Mouse (Mus musculus) retina, embryonic 14.5 days (tissue): ENCODE measurements around the gene Ccdc77.

Source experiments
- DNase-seq: peaks from one replicate; pipeline ENCODE4 v3.0.0-alpha.2; 2015; ENCODE audit warnings: low spot score

The Ccdc77 gene

DNA sequence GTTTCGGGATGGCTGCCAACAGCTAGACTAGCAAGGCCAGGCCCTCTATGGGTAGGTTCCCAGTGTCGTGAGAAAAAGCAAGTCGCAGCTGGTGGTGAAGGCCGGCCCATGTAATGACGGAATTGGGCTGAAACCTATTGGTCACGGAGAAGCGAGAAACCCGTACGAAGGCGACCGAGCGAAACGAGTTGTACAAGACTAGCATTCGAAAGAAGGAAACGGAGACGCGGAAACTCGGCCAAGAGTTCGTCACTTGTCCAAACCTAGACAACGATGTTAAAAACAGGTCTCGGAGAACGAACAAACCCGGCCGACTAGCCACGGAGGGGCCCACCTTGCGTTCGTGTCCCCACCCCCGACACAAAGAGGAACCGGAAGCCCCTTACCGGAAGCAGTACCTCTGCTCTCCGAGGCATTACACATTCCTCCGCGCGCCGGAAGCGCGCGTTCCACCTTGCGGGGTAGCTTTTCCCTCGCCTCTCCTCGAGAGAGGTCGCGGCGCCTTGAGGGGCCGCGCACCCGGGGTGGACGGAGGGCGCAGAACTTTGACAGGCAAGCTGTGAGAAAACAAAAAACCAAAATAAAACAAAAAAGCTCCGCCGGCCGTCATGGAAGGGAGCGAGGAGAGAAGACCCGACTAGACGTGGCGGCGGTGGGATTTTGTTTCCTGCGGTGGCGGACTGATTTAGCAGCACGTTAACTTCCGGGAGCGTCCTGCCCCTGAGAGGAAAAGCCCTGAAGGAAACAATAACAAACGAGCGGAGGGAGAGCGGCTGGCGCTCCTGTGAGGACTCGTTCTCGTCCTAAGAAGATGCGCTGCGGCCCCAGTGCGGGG is at the start of gene Ccdc77, which contains the start of gene Kdm5a:
Ccdc77 (minus strand) TSS at position 687 of the 835 bp plus-strand sequence.
Kdm5a (plus strand) TSS at position 437 of the 835 bp plus-strand sequence.
- peak; percentile 93 for DNase-seq

GRCm38 (mm10) chr6:120403936-120404335 is 39.8 kb upstream of the Ccdc77 start:
- no peak for DNase-seq

DNA sequence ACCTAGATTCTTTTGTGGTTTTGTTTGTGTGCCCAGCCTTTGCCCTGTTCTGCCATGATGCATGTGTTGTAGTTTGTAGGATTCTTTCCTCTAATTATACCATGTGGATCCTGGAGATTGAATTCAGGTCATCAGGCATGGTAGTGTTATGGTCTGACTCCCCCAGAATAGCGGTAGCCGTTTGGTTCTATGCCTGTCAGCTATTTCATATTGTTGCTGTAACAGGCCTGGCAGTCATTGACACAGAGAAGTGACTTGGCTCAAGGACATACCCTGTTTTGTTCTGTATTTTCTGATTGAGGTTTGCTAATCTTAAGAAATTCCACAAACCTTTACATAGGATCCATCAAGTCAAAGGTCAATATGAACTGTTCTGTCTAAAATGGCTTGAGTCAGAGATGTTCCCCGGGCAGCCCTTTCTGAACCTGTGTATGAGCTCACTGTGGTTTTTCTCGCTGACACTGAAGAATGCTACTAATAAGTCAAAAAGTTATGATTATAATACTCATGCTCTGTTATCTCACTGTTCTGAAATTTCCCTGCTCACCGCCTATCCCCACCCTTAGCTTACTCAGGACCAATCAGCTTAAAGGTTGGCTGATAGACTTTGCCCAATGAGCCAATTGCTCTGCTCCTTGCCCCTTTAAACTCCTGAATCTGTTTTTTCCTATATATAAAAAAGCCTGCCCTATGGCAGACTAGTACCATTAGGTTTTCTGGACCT is 31.6 kb upstream of the Ccdc77 start:
- DNase-seq = no peak

GRCm38 (mm10) chr6:120392811-120393210 is 28.6 kb upstream of the Ccdc77 start:
- no peak for DNase-seq

GRCm38 (mm10) chr6:120390054-120390453 is 25.9 kb upstream of the Ccdc77 start:
- no peak for DNase-seq

DNA sequence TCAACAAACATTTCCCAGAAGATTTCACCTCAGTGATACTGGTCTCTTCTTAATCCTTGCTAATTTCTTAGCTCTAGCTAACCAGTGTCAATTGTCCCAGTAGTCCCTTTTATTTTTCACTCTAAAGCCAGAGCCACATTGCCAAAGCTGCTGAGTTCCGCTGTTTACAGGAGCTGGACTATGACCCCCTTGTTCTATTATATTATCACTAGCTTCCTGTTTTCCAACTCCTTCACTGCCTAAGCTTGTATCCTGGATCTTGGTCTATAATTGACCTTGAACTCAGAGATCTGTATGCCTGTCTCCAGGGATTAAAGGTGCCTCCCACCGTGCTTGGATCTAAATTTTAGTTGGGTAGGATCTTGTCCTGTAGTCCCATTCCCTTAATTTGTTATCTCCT is 12.6 kb upstream of the Ccdc77 start:
- DNase-seq = no peak

DNA sequence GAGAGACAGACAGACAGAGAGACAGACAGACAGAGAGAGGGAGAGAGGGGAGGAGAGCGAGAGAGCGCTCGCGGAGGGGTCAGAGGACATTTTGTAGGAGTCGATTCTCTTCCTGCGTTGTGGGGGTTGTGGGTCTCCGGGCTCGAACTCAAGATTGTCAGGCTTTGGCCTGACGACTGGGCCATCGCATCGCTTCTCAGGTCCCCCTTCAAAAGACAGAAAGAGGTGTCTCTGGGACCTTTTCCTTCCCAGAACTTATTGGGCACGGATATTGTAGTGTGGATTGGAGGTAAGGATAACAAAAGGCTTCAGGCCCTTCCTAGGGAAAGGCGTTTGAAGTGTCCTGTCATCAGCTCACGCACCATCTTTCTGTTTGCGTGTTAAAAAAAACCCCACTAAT is 877 bp upstream of the Ccdc77 start:
- DNase-seq = peak; percentile 17

GRCm38 (mm10) chr6:120364523-120364905 is 340 bp upstream of the Ccdc77 start:
- no peak for DNase-seq

- no peak for DNase-seq
Observed at GRCm38 (mm10) chr6:120362774-120363687, 1.1 kb downstream of the Ccdc77 start.

GRCm38 (mm10) chr6:120362124-120362523 is 2.0 kb downstream of the Ccdc77 start:
- no peak for DNase-seq

DNA sequence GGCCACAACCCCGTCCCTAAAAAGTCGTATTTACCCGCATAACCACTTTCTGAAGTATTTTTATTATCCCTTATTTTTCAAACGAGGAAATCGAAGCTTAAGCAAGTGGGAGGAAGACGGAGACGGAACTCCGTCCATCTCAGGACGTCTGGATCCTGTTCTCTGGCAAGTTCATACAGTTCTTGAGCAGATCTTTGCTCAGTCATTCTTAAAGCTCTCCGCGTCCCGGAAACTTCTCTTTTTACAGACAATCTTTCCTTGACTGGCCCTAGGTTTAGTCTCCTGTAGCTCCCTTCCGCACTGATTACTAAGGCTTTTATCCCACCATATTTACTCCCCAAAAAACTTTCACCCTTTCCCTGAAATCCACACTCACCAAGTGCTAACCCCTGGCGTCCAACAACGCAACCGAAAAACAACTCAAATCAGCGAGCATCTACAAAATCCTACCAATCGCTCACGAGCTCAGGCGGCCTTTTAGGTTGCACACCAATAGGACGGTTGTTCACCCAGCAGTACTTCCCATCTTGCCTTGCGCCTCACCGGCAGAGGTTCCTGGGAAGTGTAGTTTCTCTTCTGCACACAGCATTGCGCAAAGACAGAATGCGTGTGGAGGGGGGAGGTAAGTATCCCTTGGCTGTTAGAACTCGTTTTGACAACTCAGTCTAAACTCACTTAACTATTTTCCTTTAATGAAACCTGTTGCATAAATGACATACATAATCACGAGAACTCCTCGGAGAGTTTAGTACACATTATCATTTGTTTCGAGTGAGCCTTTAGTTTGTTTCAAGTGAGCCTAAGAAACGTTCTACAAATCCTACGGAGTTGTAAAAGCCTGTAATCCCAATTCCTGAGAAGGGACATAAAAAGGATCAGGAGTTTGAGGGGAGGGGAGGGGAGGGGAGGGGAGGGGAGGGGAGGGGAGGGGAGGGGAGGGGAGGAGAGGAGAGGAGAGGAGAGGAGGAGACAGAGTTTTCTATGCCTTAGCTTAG is 6.9 kb downstream of the Ccdc77 start:
- peak; percentile 92 for DNase-seq

DNA sequence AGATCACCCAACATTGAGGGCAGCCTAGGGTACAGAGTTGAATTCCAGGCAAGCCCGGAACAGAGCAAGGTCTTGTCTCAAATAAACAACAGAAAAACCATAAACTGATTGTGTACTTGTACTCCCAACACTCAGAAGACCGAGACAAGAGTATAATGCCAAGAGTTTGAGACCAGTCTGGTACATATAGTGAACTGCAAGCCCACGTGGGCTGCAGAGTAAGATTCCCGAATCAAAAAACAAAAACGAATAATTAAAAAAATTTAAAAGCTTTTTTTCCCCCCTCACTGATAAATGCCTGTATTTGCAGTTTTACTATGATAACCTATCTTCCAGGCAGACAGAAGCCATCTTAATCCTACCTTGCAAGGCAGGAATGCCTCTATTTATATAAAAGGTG is 7.7 kb downstream of the Ccdc77 start:
- no peak for DNase-seq

DNA sequence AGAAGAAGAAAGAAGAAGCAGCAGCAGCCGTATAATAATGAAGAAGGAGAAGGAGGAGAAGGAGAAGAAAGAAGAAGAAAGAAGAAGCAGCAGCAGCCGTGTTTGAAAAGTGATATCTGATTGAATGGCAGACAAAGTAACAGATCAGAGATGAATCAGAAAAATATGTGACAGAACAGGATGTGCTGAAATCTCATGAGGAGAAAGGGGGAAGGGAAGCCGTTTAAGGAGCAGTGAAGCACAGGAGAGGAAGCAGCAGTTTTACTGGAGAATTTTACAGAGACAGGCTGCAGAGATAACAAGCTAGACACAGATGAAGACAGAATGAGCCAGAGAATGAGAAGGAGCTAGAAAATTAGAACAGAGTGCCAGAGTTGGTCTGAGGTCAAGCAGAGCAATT is 15.2 kb downstream of the Ccdc77 start:
- no peak for DNase-seq

- no peak for DNase-seq
Observed at GRCm38 (mm10) chr6:120343992-120344391, 20.2 kb downstream of the Ccdc77 start.

- peak; percentile 7 for DNase-seq
Observed at GRCm38 (mm10) chr6:120332351-120332750, 31.8 kb downstream of the Ccdc77 start.

- peak; percentile 90 for DNase-seq
Observed at GRCm38 (mm10) chr6:120324295-120324927, 39.8 kb downstream of the Ccdc77 start.

- no peak for DNase-seq
Observed at GRCm38 (mm10) chr6:120320369-120320768, 43.8 kb downstream of the Ccdc77 start.

DNA sequence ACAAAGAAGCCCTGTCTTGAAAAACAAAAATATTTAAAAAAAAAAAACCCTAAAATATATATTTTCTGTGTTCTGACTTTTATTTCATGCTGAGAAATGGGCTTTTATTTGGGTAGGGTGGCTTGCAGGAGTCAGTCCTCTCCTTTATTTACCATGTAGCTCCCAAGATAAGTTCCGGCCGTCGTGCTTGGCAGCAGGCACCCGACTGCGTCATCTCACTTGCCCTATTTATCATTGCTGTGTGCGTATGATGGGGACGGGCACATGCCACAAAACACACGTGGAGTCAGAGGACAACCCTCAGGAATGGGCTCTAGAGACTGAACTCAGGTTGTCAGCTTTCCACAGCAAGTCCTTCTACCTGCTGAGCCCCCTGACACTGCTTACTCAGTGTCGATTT is 45.0 kb downstream of the Ccdc77 start:
- no peak for DNase-seq

- no peak for DNase-seq
Observed at GRCm38 (mm10) chr6:120318303-120318940, 45.8 kb downstream of the Ccdc77 start.

DNA sequence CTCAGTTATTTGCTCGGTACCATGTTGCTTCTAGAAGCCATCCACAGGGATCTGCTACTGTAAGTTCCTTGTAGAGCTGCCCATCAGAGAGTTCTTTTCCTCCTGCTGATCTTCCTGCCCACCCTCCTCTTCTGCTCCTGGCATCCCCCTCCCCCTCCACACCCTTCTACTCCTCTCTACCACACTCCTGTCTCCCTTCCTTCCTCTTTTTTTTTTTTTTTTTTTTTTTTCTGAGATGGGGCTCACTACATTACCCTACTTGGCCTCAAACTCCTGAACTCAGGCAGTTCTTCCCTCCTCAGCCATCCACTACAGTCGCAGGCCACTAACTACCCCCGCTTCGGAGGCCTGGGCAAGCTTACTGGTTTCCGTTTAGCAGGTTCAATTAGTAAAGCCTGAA is 51.7 kb downstream of the Ccdc77 start:
- no peak for DNase-seq
